Mouse (Mus musculus) ES-CJ7 (cell line): Measurements from ENCODE around the gene Acer3.

Source experiments
- DNase-seq: peaks from one replicate; pipeline ENCODE4 v3.0.0; 2011; ENCODE audit warnings: low read depth, low spot score

Gene Acer3

DNA sequence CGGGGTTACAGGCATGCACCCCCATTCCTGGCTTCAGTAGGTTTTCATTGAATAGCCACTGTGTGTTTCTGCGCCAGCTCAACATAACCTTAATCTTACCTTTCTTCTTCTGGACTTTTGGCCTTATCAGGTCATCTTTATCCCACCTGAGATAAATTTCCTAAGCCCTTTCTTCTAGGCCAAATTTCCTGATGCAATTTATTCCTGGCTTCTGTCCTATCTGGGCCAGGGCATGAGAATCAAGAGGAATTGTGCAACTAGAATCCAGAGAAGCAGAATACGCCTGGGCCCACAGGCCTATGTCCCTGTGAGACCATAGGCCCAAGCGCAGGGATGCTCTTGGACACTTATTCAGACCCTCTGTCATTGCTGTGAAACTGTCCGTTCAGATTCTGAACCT is 12.5 kb upstream of the Acer3 start:
- no peak for DNase-seq

DNA sequence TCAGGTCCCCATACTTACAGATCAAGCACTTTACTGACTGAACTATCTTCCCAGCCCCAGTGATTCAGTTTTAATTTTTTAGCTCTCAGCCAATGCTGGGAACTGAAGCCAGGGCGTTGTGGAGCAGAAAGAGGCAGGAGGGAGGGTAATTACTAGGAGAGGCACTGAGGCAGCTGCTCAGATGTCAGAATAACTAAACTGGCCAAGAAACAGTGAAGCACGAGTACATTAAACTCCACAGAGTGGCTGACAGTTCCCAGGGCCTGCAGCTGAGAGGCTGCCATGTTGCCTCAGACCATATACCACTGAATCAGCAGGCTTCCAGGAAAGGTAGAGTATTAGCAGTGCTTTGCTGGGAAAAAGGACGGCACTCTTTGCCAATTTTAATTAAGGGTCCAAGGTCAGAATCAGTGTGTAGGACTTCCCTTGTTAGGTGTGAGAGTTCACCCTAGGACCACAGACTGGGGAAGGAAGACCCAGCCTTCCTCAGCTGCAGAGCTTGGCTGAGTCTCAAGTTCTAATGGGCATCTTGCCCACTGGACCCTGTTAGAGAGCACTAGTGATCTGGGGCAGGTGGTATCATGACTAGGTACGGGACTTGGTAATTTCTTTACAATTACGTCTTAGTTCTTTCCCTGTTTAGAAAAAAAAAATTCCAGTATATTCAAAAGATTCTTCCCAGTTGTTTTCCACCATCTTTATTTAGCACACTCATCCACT is 11.8 kb upstream of the Acer3 start:
- DNase-seq: no peak

DNA sequence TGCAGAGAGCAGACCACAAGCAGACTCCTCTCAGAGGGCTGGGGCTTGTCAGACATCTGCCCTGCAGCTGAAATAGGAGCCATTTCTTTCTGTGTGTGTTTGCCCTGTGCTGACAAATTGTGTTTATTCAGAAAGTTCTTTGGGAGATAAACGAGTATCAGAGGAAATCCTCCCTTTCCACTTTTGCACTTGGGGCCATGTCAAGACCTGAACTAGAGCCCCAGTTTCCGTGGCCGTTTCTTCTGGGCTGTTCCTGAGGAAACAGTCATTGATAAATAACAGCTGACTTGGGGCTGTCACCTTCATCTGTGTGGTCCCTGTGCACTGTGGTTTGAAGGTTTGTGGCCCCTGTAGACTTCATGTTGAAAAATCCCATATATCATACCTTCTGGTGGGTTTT is 10.9 kb upstream of the Acer3 start:
- DNase-seq: no peak

DNA sequence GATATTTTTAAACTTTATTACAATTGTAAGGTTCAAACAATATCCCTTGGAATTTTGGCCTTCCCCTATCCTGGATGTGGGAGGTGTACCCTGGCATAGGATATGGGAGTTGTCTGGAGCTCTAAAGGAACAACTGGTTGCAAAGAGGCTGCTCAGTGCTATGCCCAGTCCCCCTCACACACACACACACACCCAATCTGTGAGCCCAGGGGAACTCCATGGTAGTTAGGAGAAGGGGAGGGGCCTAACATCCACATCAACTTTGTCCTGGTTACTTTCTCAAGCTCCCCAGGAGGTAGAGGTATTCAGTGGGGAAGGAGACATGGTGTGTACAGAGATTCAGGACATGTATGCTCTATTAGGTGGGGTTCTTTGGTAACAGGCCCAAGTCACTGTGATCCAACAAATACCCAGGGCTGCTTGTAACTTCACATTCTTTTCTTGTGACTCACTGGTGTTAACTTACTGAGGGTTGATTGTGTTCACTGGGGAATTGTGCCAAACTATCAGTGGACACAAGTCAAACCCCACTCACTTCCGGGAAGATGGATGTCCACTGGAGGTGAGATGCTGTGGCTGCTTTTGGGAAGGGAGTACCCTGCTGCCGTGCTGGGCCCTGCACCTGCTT is 9.5 kb upstream of the Acer3 start:
- DNase-seq: no peak

DNA sequence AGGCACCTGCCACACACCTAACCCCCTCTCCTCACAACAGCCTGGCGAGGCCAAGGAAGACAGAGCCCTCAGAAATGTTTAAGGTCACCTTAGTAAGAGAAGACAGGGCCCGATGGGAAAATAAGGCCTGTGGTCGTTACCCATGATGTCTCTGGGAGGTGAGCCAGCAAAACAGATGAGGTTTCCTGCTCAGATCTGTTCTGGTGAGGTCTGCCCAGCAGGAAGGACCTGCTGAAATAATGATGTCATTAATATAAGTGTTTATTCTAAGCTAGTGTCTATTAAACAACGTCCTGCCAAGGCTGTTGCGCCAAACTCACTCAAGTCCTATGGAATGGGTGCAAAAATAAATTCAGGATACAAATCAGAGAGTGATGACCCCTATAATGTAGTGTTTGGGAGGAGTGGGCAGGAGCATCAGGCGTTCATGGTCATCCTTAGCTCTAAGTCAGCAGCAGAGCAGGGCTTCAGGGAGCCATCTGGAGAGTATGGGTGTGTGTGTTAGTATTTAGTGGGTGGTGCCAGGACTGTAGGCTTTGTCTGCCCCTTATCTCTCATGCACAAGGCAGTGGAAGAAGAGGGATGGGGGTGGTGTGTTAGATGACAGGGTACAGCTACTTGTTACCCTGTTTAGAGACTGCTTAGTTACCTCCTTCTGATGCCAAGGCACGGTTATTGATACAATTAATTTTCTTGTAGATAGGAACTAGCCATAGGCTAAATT is 8.8 kb upstream of the Acer3 start:
- DNase-seq: no peak

DNA sequence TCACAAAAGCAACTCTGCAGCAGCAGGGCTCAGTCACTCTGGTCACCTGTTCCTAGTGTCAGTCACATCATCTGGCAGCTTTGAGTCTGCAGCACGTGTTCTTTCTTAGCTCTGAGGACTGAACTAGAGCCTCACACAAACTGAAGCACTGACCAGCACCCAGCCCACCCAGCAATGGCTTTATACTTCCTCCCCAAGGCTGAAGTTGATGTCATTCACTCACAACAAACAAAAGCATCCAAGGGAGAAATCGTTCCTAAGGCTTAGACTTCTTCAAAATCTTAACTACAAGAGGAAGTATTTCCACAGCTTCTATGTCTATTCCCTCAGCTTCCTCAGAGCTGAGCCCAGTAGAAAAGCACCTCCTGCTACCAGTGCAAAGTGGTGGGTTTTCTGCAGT is 7.3 kb upstream of the Acer3 start:
- no peak for DNase-seq

DNA sequence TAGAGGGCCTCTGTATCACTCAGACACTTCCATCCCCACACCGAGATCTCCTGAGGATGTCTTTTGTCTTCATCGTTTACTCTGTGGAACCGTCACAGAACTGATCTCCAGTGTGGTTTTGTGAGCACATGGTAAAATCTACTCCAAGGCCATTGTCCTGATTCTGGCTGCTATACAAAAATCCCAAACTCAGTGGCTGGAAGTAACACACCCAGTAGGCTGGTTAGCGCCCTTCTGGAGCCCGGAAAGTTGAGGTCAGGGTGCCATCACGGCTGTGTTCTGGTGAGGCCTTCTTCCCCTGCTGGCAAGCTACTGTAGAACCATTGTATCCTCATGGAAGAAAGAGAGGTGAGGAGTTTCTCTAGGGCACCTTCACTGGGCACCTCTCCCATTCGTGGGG is 5.0 kb upstream of the Acer3 start:
- no peak for DNase-seq

DNA sequence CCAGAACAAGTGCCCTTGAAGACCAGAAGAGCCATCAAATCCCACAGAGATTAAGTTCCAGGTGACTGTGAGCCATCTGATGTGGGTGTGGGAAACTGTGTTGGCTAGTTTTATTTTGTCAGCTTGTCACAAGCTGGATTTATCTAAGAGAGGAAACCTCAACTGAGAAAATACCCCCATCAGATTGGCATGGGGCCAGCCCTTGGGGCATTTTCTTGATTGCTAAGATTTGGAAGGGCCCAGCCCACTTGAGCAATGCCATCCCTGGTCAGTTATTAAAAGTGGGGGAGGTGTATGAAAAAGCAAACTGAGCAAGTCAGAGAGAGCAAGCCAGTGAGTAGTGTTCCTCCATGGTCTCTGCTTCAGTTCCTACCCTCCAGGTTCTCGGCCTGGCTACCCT is 3.2 kb upstream of the Acer3 start:
- DNase-seq: no peak

DNA sequence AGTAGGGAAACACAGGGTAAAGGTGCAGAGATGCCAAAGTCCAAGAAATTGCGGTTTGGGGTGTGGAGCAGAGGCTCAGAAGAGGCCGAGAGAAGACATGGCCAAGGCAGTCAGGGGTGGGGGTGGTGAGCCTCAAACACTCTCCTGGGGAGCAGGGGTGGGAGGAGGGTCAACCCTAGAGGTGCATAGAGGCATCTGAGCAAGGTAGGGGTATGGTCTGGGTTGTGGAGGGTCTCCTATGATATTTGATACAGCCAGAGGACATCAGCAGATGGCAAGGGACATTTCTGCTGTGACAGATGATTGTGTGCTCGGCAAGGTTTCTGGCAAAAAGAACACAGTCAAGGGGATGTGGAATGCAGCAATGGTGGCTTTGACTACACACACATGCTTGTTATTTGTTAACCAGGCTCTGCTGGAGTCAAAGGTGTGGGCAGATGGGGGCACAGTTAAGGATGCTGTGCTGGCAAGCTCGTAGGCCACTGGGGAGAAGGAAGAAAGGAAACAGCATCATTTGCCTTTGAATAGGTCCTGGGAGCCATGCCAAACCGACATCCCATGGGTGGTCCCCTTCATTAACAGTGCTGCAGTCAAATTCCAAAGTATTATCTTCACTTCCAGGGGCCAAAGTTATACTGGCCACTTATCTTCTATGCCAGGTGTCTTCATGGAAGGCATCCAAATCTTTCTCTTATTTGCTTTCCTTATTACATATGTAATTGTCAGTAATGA is 2.4 kb upstream of the Acer3 start:
- DNase-seq: peak; percentile 10

DNA sequence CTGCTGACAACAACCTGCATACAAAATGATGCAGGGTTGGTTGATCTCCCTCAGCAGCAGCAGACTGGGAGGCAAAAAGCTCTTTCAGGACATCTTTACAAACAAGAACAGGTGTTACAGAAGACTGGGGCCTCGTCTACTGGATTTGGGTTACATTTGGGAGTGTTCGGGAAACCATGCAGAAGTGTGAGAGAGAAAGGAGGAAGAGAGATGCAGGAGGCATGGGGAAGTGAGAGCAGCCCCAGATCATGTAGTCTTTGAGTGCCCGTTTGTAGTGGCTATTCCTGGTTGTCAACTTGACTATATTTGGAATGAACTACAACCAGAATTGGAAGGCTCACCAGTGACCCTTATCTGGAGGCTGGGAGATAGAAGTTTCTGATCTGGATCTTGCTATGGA is 1.4 kb upstream of the Acer3 start:
- DNase-seq: no peak

DNA sequence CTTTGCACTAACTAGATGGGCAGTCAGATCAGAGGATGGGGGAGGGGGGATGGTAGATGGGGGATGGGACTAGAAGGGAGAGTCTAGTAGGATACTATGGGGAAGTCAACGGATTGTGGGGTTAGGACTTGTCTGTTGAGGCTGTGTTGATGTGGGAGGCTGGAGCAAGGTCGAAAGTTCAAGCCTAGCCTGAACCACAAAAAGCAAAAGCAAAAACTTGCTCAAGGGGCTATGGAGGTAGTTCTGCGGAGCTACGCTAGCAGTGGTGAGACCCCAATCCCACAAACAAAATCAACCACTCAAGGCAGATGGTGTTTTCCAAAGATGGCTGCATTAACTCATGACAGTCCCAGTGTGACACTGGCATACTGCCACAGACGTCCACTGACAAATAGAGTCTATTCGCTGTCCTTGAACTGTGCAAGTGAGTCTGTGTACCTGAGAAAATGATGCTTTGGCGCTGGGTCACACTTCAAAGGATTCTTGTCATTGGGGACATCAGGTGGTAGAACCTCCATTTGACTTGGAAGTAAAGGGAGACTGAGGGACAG is 927 bp downstream of the Acer3 start:
- DNase-seq: no peak

DNA sequence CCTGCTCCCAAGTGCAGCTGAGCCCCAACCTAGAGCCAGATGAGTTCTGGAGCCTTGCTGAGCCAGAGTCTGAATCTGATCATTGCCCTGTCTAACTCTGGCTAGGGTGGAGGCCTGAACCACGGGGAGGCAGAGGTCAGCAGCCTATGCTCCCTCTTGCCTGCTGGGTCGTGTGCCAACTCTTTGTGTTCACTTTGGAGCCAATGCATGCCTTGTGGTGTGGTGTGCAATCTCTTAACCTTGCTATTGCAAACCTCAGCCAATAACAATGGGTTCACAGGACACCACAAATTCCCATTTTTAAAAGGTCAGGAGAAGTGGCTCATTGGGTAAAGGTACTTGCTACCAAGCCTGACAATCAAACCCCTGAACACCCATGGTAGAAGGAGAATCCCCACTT is 4.4 kb downstream of the Acer3 start:
- DNase-seq: no peak

DNA sequence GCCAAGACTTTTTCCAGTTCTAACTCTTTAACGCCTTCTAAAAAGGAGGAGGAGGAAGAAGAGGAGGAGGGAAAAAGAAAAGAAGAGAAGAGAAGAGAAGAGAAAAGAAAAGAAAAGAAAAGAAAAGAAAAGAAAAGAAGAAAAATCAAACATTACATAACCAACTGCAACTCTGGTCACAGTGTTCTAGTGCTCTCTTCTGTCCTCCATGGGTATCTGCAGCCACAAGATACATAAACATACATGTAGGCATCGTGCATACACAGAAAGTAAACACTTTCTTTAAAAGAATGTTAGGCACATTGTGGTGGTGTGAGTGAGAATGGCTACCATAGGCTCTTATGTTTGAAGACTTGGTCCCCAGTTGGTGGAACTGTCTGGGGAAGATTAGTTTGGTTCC is 5.9 kb downstream of the Acer3 start:
- DNase-seq: no peak

DNA sequence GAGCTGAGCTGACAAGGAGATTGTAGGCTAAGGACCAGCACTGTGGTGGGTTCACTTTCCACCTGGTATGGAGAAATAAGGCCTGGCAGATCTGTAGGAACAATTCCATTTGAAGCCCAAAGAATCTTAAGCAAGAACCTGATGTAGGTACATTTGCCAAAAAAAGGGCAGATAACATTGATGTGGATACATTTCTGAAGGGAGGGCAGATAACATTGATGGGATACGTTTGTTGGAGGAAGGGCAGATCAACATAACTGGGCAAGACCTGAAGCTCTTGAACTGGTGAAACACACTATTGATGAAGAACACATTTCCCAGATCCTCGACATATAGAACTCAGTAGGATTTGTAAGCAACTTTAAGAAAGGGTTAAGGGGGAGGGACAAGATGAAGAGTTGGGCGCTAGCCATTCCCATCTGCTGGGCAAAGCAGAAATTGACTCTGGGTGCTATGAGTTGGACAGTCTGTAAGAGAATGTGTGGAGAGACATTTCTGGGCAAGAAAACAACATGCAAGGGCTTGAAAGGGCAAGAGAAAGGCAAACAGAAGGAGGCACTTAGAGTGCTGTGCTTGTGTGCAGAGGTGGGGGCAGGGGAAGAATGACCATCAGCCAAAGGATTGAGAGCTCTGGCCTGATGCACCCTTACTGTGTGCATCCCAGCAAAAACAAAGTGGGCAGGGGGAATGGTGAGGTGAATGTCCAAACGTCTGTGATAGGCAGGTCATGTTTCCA is 8.7 kb downstream of the Acer3 start:
- DNase-seq: no peak

DNA sequence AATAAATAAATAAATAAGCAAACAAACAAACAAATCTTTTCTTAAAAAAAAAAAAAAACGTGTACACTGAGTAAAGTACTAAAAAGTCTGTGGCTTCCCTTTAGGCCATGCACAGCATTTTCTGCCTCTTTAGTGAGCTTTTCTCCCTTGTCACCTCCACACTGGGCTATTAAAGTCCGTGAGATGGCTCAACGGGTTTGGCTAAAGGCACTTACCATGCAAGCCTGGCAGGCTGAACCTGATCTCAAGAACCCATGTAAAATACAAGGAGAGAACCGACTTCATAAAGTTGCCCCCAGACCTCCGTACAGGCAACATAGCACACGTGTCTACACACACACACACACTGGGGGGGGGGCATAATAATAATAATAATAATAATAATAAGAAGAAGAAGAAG is 10.7 kb downstream of the Acer3 start:
- no peak for DNase-seq

DNA sequence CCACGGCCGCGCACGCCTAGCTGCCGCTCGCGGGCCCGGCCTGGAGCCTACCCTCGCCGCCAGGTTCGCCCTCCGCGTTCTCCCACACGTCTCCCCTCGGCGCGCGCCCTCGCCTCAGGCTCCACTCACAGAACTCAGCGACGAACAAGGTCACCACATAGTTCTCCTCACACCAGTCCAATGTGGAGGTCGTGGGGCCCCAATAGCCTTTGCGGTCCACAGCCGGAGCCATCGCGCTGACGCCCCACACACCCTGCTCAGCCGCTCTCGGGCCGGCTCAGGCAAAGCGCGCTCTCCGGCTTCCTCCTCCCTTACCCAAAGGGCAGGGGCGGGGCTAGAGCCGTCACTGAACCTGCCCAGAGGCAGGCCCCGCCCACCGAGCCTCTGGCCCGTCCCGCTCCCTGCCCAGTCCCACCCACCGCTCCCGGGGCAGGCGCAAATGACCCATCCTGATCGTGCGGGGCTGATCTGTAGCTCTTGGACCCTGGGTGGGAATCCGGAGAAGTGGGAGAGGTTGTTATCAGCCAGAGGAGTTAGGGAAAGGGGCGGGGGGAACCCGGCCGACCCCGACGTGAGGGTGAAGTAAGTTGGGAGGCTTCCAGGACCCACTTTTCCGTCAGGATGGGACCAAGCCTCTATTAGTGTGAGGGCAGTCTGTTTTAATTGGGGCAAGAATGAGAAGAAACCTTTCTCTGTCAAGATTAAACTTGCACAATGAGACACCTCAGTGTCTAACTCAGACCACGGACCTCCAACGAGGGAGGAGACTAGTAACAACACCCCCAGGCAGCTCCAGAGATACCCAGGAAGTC is 11.6 kb downstream of the Acer3 start:
- peak; percentile 87 for DNase-seq

DNA sequence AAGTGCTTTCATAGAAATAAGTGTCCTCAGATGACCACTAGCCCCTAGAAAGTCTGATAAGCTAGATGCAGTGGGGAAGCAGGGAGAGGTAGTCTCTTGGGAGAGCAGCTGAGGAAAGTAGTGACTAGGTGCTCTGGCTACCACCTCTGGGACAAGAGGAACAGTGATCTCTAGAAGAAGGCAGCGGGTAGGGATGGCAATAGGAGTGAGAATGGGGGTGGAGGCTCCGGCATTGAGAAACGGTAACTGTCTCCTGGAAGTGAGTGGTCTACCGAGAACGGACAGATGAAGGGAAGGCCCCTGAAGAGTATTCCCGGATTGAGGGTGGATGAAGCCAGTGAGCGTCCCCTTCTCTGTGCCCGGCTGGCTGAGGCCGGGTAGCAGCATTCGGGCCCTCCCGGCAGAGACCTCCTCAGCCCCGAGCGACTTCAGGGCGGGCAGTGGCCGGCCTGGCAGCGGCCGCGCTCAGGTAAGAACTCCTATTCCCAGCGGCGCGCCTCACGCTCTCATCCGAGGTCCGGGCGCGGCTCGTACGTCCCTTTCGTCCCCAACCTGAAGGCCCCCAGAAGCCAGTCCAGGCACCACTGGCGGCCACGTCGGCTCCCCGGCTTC is 12.3 kb downstream of the Acer3 start:
- DNase-seq: peak; percentile 6

DNA sequence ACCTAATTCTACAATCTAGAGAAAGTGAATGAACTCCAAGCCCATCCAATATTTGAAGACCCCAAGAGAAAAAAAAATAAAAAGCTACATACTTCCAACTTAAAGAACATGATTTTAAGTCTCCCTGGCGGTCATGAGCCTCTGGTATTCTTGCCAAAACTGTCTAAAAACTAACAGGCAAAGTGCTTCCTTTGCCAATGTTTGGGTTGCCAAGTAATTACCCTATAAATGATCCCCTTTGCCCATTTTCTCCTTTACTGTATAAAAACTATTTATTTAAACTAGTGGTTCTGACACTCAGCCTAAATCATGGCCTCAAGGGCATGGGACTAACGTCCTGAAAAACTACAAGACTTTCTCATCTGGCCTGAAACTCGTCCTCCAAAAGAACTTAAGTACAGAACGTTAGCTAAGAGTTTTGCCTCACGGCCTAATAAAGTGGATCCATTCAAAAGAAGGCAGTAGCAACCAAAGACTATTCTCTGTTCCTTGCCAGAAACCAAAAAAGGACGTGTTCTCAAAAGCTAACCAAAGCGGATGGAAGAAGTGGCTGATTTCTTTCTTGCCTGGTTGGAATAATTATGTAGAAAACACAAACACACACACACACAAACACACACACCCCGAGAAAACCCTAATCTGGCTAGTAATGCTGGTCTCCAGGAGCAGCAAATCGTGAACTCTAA is 12.9 kb downstream of the Acer3 start:
- no peak for DNase-seq

DNA sequence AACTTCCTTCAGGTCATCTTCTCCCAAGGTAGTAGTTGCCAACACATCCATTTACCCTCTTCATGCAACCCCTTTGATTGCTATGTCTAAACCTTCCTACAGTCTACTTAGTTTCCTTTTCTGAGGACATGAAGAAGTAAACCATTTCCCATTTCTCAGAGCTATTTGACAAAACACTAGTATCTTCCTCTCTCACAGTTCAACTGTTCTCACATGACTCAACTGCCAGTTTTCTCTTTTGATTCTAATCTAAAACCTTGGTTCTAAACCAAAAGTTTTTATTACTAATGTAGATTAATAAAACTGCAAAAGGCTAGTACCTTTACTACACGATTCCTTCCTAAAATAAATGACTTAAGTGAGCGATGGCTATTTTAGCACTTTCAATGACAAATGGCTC is 13.6 kb downstream of the Acer3 start:
- DNase-seq: no peak

DNA sequence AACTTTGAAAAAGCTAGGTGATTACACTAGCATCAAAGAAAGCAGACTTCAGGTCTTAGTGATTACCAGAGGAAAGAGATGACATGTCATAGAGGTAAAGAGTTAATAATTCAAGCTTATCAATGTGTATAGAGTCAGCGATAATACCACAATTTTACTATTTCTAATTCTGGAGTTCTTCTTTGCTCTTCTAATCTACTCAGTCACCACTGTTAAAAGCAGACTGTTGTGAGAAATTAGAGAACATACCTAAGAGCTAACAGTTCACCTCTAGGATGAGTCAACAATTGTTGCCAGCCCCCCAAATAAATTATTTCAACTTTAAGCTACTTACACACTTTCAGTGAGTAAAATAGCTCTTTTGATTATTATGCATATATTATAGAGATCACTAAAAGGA is 28.1 kb downstream of the Acer3 start:
- DNase-seq: no peak
